Mouse (Mus musculus) liver, postnatal 0 days (tissue): ENCODE data around the gene Rasgef1b.
A peak's percentile ranks its signal among the peaks of the same experiment; 100 is the strongest.

Experiments used
- CTCF ChIP-seq: sonication (generic); IDR thresholded peaks from 2 replicates; pipeline ENCODE4 v1.5.1; 2016; ENCODE audit warnings: antibody characterized with exemption, low read depth
- EP300 ChIP-seq: IDR thresholded peaks from 2 replicates; pipeline ENCODE4 v1.6.1; 2016; ENCODE audit warnings: antibody characterized with exemption, low read depth, mild to moderate bottlenecking

DNA sequence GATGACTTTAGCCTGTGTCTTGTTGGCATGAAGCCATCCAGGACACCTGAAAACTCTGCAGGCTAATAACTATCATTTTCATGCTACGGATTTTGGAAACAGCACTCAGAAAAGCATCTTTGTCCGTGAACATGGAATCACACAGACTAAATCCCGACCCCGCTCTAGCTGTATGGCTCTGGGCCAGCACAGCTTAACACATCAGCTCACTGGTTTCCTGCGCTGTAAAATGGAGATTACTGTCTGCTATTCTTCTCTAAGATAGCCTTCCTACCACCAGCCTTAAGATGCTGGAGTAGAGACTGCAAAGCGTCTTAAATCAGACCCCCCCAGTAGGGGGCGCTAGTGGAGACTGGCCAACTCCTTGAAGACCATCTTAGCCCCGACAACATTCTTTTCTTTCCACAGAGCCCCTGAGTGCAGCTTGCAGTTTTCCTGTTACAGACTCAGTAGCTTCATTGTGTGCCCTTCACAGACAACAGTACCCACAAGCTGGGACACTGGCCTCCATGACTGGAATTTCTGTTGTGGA lies 94.8 kb downstream of the Rasgef1b start:
- TF ChIP-seq CTCF (peak; percentile 53), EP300 (no peak)
